Mouse (Mus musculus) frontal cortex, postnatal 36 days (tissue): ENCODE data around the gene Ccdc42.

Experiments
- DNase-seq, 2 experiments: peaks; one replicate each; pipeline ENCODE4 v3.0.0; 2022; ENCODE audit warnings: low spot score in 2 of 2

The Ccdc42 gene

DNA sequence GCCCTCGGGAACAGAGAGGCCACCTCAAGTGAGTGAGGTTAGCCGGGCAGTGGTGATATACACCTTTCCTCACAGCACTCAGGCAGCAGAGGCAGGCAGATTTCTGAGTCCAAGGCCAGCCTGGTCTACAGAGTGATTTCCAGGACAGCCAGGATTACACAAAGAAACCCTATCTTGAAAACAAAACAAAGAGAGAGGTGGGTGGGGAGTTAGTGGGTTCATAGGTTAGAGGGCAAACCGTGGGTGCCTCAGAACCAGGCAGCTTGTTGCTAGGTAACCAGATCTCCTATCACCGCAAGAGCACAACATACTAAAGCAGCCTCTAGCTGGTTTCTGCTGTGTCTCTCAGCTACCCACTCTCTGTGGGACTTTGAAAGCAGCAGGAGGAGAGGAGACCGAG is at the start of gene Ccdc42:
Gene Ccdc42 (plus strand): TSS at position 301 of the 400 bp plus-strand sequence.
- DNase-seq: no peak

- DNase-seq: peak in 1 of 2 experiments; percentile 58
These were observed 47.2 kb upstream of the Ccdc42 start for GRCm38 (mm10) chr11:68539621-68540020.

DNA sequence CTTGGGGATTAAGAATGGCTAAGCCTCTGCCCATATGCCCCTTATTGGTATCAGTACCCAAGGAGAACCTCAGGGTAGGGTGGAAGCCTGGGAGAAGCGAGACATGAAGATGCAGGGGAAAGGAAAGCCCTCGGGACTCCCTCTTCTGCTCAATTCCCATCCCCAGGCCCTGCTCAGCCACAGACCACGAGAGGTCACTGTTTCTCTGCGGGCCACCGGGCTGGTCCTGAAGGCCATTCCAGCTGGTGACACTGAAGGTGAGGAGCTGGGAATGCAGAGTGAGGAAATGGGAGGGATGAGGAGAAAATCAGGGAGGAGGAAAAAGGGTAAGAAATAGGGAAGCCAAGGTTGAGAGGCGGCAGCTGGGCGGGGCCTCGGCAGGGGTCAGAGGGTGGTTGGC is 42.3 kb upstream of the Ccdc42 start:
- DNase-seq: no peak

DNA sequence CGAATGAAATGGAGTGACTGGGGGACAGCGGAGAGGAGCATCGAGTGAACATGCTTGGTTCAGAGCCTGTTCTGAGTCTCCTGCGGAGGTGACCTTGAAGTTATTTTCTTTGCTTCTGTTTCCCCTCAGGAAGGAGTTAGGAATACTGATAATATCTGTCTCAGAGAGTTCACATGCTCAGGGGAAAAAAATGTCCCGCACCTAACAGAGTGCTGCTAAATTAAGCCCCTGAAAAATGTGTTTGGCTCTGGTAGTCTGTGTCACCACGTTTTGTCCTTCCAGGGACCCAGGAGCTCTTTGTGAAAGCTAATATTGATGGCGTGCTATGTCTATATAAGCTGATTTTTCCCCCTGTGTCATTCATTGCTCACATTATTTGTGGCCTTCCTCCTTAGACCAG is 41.6 kb upstream of the Ccdc42 start:
- DNase-seq: no peak

DNA sequence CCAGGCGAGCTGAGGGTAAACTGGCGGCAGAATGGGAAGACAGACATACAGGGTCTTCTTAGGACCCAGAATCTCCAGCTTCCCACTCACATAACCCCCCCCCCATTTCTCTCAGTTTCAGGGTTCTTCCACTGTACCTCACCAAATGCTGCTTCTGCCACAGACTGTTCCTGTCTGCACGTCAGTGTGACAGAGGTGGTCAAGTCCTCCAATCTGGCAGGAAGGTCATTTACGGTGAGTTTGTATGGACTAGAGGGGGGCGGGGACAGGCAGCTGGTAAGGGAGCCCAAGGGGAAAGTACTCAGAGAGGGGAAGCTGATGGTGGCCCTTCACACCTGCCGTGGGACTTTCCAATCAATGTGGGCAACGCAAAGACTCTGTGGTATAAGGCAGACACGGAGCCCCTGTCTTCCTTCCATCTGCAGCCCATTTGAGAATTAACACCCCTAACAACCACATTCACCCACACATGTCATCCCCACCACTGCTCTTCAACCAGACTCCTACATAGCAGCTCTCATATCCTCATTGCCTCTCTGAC is 41.1 kb upstream of the Ccdc42 start:
- no peak for DNase-seq

DNA sequence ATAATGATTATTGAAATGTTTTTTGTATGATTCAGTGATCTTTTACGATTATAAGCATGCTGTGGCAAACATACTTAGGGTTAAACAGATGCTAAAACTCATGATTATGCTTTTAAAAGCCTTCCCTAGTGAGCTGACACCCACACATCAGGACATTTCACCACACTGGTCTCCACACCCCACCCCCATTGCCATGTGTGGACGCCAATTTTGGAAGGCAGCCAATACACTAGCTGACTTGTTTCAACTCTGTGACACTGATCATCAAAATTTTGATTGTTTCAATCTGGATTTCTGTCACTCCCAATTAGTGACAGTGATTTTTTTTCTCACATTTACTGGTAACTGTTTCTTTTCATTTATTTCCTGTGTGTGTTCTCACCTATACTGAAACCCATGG is 39.3 kb upstream of the Ccdc42 start:
- no peak for DNase-seq

GRCm38 (mm10) chr11:68549597-68549996 is 37.2 kb upstream of the Ccdc42 start:
- DNase-seq: no peak

GRCm38 (mm10) chr11:68550358-68550757 is 36.5 kb upstream of the Ccdc42 start:
- DNase-seq: no peak

DNA sequence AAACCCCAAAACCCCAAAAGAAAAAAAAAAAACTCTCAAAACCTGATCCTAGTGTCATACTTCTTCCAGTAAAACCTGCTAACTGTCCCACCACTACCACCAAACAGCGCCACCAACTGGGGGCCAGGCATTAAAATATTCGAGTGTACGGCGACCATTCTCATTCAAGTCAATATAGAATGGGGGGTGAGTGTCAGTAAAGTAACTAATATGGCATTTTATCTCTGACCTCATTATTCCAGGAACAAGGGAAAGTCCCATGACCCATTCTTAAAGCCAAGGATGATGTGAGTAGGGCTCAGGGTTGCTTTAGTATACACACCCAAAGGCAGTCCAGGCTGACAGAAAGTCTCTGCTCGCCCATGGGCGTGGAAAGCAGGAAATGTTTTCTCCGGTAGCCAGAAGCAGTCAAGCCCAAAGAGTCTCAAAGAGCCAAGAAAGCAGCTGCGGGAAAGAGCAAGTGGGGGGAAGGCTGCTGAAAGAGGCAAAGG is 32.8 kb upstream of the Ccdc42 start:
- DNase-seq: no peak

- no peak for DNase-seq
These were observed 30.8 kb upstream of the Ccdc42 start, which contains the start of gene Mfsd6l for GRCm38 (mm10) chr11:68555918-68556584. Gene Mfsd6l, plus strand, starts transcription at chr11:68556186.

DNA sequence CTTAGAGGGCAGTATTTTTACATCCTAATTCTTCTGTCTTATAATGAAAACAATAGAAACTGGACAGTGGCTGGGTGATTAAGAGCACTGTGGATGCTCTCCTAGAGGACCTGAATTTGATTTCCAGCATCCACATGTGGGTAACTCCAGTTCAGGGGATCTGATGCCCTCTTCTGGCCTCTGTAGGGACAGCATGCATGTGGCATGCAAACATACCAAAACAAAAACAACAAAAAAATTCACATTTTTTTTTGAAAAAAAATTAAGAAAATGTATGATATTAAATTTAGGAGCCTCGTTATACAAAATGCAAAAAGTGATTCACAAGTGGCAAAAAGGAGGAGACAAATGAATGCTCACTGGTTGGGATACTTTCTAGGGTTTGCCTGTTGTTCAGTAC is 27.3 kb upstream of the Ccdc42 start:
- DNase-seq: no peak

- DNase-seq: no peak
These were observed 24.6 kb upstream of the Ccdc42 start for GRCm38 (mm10) chr11:68561957-68562950.

- no peak for DNase-seq
These were observed 22.3 kb upstream of the Ccdc42 start for GRCm38 (mm10) chr11:68564356-68565031.

GRCm38 (mm10) chr11:68565032-68565429 is 21.8 kb upstream of the Ccdc42 start:
- DNase-seq: no peak

GRCm38 (mm10) chr11:68566447-68567059 is 20.3 kb upstream of the Ccdc42 start:
- peak; percentile 84 to 92 for DNase-seq

DNA sequence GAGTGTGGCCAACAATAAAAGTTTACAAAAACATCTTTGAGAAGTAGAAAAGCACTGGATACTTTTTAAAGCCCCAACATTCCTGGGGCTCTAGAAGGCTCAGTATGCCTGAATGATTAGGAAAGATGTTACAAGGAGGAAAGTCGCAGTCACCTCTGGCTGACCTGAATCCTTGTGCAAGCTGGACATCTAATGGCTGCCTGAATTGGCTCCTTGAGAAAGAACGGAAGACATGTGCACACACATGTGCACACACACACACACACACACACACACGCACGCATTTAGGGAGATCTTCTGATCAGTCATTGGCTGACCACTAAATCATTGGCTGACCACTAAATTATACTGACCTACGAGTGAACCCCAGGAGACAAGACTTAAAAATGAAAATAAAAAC is 16.0 kb upstream of the Ccdc42 start:
- no peak for DNase-seq

- no peak for DNase-seq
These were observed 9.7 kb upstream of the Ccdc42 start for GRCm38 (mm10) chr11:68577076-68577475.

DNA sequence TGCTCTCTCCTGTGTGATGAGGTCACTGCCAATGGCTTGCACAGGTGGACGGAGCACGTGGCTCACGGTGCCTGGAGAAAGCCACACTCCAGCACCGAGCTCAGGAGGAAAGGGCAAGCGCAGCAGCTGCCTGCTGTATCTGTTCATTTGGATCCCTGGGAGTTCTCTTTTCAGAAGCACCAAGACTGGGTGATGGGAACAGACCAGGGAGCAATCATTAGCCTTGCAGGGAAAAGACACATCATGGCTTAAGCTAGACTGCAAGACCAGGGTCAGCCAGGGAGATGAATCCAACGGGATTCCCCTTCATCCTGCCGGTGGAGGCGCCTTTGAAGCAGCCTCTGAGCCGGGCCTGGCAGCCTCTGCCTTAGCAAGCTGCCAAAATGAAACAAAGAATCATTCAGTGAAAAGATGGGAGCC is 7.3 kb upstream of the Ccdc42 start:
- peak; percentile 41 to 65 for DNase-seq

- no peak for DNase-seq
These were observed 6.3 kb upstream of the Ccdc42 start for GRCm38 (mm10) chr11:68580566-68580965.

DNA sequence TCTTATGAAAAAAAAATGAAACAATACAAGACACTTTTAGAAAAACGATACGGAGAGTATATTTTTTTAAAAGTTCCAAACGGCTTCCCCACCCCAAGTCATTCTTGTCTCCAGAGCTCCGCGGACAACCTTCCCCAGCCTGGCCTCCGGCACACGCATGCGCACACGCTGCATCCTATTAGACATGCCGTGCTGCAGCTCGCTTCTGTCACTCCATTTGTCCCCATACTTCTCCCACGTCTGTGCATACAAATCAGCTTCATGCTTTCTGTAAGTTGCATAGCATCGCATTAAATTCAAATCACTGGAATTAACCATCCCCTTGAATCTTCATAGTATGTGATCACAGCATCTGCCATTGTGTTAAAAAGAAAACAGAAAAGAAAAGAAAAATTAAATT is 3.6 kb upstream of the Ccdc42 start:
- peak; percentile 56 to 68 for DNase-seq

GRCm38 (mm10) chr11:68583906-68584480 is 2.8 kb upstream of the Ccdc42 start:
- no peak for DNase-seq
